Mouse (Mus musculus): ENCODE data around the gene Cenpm.

The Cenpm gene

GRCm38 (mm10) chr15:82215332-82216046, 29.1 kb downstream of the Cenpm start:
- DNase-seq (ENCODE audit: low spot score in 2 of 2), result no peak

- DNase-seq (ENCODE audit: low spot score in 2 of 2), result no peak
Observed at GRCm38 (mm10) chr15:82213222-82213621, 31.3 kb downstream of the Cenpm start.

- DNase-seq (ENCODE audit: low spot score in 2 of 2), result no peak
Observed at GRCm38 (mm10) chr15:82212752-82213063, 31.8 kb downstream of the Cenpm start, which contains the start of gene Shisa8. Shisa8 (minus strand) TSS chr15:82212815.

- DNase-seq (ENCODE audit: low spot score in 2 of 2), result no peak
Observed at GRCm38 (mm10) chr15:82211911-82212751, 32.4 kb downstream of the Cenpm start.

- no peak for DNase-seq (ENCODE audit: low spot score in 2 of 2)
Observed at GRCm38 (mm10) chr15:82211281-82211680, 33.3 kb downstream of the Cenpm start.

GRCm38 (mm10) chr15:82210801-82211200, 33.7 kb downstream of the Cenpm start:
- DNase-seq (ENCODE audit: low spot score in 2 of 2), result no peak

GRCm38 (mm10) chr15:82209295-82210050, 35.1 kb downstream of the Cenpm start:
- no peak for DNase-seq (ENCODE audit: low spot score in 2 of 2)

- DNase-seq (ENCODE audit: low spot score in 2 of 2), result no peak
Observed at GRCm38 (mm10) chr15:82208307-82208706, 36.2 kb downstream of the Cenpm start.

GRCm38 (mm10) chr15:82207504-82208219, 36.9 kb downstream of the Cenpm start:
- DNase-seq (ENCODE audit: low spot score in 2 of 2), result no peak

- DNase-seq (ENCODE audit: low spot score in 2 of 2), result no peak
Observed at GRCm38 (mm10) chr15:82207105-82207459, 37.5 kb downstream of the Cenpm start.

GRCm38 (mm10) chr15:82206365-82207104, 38.0 kb downstream of the Cenpm start:
- no peak for DNase-seq (ENCODE audit: low spot score in 2 of 2)

GRCm38 (mm10) chr15:82204680-82205371, 39.7 kb downstream of the Cenpm start:
- DNase-seq (ENCODE audit: low spot score in 2 of 2), result no peak

- DNase-seq (ENCODE audit: low spot score in 2 of 2), result no peak
Observed at GRCm38 (mm10) chr15:82203611-82204351, 40.8 kb downstream of the Cenpm start.

- DNase-seq (ENCODE audit: low spot score in 2 of 2), result no peak
Observed at GRCm38 (mm10) chr15:82203090-82203489, 41.5 kb downstream of the Cenpm start.

- no peak for DNase-seq (ENCODE audit: low spot score in 2 of 2)
Observed at GRCm38 (mm10) chr15:82202086-82202485, 42.5 kb downstream of the Cenpm start.

- DNase-seq (ENCODE audit: low spot score in 2 of 2), result no peak
Observed at GRCm38 (mm10) chr15:82199546-82199945, 45.0 kb downstream of the Cenpm start.

- DNase-seq (ENCODE audit: low spot score in 2 of 2), result no peak
Observed at GRCm38 (mm10) chr15:82198342-82198741, 46.2 kb downstream of the Cenpm start.

- DNase-seq (ENCODE audit: low spot score in 2 of 2), result no peak
Observed at GRCm38 (mm10) chr15:82197937-82198336, 46.6 kb downstream of the Cenpm start.

- DNase-seq (ENCODE audit: low spot score in 2 of 2), result no peak
Observed at GRCm38 (mm10) chr15:82197246-82197750, 47.2 kb downstream of the Cenpm start.

- no peak for DNase-seq (ENCODE audit: low spot score in 2 of 2)
Observed at GRCm38 (mm10) chr15:82196300-82196699, 48.2 kb downstream of the Cenpm start.
